Mouse (Mus musculus) brain, adult 2 months (tissue): ENCODE measurements around the gene Leng1.
A peak's percentile ranks its signal among the peaks of the same experiment; 100 is the strongest.
"Not testable (repeated sequence)": the region's sequence is repeated elsewhere in the genome, so short reads cannot be mapped to it uniquely, and the experiment has no call there.

Experiments
- DNase-seq: peaks from one replicate; pipeline ENCODE4 v3.0.0; 2011; ENCODE audit warnings: low read depth, low spot score

Gene Leng1

DNA sequence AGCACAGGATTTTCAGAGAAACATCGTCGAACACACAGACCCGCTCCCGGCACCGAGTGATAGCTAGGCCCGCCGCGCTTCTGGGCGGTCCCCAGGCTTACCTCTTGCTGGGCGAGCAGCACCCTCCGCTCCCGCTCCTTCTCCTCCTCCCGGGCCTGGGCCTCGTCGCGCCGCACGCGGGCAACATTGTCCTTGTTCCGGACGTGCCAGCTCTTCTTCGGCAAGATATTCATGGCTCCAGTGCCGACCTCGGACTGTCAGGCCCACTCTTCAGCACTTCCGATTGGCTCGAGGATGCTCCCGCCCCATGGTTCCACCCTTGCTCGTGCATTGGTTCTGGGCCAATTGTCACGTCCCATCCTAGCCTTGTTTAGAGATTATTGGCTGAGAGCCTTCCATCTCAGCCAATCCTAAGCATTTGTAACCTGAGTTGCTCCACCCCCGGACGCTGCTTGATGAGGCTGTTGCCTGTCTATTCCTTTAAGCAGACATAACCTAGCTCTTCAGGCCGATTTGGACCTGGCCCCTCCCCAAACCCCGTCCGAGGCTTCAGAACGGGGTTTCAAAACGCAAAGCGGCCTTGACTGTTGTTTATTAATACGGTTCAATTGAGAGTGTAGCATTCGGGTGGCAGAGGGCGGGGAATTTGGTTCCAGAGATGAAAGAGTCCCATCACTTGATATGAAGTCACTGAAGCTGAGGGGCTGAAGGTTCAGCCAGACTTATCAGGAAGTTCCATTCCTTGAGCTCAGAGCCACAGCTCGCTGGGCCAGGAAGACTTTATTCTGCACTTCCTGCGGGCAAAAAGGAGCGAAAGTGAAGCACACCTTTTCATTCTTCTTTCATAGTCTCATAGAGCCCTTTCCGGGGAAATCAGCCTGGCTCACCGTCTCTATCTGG lies at the start of gene Leng1:
Leng1 (minus strand) TSS at position 626 of the 900 bp plus-strand sequence.
- peak; percentile 100 for DNase-seq

DNA sequence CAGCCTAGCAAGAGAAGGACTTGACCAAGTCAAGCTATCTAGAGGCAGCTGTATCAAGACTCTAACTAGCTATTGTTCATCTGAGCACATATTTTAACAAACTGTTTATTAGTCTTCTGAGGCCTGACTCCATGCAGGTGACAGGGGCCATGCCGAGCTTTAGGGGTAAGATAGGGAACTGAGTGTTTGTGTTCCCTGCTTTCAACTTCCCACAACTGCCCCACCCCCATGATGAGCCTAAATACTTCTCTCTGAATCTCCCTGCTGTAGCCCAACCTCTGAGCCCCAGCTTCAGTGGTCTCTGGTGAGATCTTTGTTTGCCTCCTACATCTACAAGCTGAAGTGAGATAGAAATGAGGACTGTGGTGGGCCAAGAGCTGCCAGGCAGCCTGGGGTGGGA lies 49.6 kb upstream of the Leng1 start:
- no peak for DNase-seq

DNA sequence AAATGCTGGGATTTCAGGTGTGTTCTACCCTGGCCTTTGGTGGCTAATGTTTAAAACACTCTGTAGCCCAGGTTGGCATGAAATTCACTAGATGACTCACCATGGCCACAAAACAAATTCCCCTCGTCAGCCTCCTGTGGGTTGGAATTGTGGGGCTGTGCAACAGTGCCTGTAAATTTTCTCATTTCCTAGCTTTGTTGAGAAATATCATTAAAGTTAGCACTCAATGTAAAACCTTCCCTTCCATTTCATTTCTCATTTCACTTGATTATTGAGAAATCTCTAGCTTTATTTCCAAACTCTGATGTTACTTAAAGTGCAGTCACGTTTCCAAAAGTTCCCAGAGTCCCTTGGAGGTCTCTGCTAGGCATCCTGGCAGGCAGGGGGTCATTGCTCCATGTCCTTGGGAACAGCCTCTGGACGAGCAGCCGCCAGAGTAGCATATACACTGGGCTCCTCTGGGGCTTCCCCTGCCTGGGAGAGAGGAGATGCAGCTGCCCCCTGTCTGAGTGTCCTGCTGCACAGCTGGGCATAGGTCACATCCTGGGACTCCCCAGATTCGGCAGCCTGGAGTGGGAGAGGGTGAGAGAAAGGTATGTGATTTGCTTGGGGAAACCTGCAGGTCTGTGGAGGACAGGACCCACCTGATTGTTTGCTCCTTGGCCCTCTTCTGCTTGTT lies 46.8 kb upstream of the Leng1 start:
- no peak for DNase-seq

DNA sequence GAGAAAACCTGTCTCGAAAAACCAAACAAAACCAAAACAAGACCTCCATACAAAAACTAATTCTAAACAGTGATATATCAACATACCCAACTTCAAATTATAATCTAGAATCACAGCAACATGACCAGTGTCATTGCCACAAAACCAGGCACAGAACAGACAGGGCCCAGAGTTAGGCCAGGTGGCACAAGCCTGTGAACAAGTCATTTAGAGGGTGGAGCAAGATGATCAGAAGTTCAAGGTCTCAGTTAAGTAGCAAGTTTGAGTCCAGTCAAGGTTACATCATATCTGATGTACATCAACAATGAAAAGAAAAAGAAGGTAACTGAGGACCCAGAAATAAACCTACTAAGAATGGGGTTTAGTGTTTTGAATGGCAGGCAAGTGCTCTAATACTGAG lies 43.4 kb upstream of the Leng1 start:
- DNase-seq, result no peak

DNA sequence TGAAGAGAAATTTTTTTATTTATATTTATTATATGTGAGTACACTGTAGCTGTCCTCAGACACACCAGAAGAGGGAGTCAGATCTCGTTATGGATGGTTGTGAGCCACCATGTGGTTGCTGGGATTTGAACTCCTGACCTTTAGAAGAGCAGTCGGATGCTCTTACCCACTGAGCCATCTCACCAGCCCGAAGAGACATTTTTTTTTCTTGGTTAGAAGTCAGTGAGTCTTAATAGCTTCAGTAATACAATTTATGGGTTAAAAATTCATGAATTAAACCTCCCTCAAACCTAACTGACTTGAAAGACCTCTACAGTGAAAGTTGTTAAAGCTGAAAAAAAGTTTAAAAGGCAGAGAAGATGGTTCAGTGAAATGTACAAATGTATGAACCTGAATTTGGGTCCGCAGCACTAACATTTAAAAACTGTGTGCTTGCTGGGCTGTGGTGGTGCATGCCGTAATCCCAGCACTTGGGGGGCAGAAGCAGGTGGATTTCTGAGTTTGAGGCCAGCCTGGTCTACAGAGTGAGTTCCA lies 42.9 kb upstream of the Leng1 start:
- DNase-seq, result not testable (repeated sequence)

DNA sequence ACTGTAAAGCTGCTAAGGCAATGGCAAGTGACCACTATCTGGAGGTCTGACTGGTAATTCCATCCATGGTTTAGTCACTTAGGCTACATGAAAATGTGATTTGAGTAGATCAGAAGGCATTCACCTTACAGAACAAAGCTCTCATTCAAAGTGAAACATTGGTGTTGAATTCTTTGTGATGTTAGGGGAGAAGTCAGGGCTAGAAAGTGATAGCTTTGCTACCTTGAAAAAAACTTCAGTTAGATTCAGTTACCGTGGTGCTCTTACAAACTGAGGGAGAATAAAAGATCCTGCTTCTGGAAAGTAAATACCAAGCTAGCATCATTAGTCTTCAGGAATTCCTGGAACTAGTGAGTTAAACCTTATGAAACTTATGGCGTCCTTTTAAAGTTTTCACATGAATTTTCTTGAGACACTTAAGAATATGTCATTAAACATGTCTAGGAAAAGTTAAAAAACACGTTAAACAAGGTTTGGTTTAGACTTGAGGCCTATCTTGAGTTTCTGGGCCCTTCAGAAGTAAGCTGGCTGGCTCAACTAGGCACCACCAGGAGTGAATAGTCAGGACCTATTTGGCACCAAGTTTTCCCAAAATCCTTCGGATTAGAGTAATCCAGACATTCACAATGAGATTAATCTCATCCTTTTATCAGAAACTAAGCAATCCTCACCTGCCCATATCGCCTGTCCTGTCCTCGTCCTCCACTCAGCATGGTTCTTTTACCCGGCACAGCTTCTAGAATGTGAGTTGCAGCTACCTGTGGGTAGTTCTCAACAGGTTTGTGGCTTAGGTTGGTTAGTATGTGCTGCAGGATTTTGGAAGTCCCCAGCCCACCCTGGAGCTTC lies 42.2 kb upstream of the Leng1 start:
- DNase-seq, result no peak

- DNase-seq, result peak; percentile 58
These were observed 41.4 kb upstream of the Leng1 start for GRCm38 (mm10) chr7:3707027-3707426.

- DNase-seq, result no peak
These were observed 40.8 kb upstream of the Leng1 start for GRCm38 (mm10) chr7:3706343-3706934.

- no peak for DNase-seq
These were observed 40.3 kb upstream of the Leng1 start for GRCm38 (mm10) chr7:3705911-3706310.

- DNase-seq, result not testable (repeated sequence)
These were observed 39.8 kb upstream of the Leng1 start for GRCm38 (mm10) chr7:3705461-3705860.

DNA sequence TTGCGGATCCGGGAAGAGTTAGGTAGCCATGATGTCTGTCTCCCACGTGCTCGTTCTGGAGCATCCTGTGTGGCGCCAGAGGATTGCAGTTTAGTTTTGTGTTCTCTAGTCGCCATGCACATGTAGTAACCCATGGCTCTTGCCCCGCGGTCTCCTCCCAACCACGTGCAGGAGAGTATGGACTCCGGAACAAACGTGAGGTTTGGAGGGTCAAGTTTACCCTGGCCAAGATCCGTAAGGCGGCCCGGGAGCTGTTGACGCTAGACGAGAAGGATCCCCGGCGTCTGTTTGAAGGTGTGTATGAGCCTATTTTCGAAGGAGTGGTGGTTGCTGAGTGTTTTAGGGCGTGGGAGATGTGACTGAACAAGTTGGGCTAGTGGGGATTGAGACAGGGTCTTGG lies 38.8 kb upstream of the Leng1 start:
- no peak for DNase-seq

DNA sequence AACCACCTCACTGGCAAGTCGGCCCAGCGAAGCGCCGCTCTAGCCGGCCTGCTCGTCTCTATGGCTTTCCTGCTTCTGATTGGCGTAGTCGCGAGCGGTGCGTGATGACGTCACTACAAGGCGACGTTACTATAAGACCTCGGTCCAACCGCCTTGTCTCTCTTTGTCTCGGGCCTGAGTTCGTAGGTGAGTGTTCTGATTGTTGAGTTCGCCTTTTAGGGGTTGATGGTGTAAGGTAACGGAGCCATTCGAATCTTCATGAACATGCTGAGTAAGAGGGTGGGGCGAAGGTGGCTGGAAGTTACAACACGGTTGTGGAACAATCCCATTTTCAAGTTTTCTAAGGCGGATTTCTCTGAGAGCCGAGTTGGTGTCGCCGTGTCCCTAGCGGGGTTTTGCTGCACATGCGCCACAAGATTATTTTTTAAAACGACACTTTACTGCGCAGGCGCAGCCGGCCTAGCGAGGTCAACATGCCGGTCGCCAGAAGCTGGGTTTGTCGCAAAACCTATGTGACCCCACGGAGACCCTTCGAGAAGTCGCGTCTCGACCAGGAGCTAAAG lies 38.3 kb upstream of the Leng1 start, which contains the start of gene Rps9:
Rps9 (plus strand) TSS at position 115 of the 563 bp plus-strand sequence.
- peak; percentile 99 for DNase-seq

GRCm38 (mm10) chr7:3703148-3703878 lies 37.7 kb upstream of the Leng1 start:
- no peak for DNase-seq

DNA sequence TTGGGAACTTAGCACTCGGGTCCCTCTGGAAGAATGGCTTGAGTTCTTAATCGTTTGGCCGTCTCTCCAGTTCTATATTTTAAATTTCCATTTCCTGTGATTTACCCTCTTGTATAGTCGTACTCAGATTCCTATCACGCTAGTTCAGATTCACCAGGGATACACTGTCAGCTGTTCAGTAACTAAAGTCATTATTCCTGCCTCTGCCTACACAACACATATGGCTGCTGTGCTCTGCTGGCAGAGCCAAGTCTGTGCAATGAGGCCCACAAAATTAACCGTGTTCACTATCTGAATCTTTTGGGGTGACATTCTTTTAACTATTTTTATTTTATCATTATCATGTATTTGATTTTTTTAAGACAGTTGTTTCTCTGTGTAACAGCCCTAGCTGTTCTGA lies 32.8 kb upstream of the Leng1 start:
- DNase-seq, result peak; percentile 66

GRCm38 (mm10) chr7:3694949-3695305 lies 29.3 kb upstream of the Leng1 start:
- not testable (repeated sequence) for DNase-seq

GRCm38 (mm10) chr7:3694076-3694948 lies 28.7 kb upstream of the Leng1 start:
- peak; percentile 84 for DNase-seq

DNA sequence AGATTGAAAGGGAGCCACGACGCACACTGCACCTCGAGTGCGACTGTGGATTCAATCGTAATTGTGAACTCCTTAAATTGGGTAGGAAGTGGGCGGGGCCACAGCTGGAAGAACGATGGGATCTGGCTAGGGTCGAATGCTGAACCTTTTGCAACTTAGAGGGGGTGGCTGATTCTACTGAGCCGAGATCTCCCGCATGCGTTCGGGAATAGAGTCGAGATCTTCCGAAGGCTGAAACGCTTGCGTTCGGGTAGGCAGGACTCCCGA lies 28.1 kb upstream of the Leng1 start:
- DNase-seq, result no peak

DNA sequence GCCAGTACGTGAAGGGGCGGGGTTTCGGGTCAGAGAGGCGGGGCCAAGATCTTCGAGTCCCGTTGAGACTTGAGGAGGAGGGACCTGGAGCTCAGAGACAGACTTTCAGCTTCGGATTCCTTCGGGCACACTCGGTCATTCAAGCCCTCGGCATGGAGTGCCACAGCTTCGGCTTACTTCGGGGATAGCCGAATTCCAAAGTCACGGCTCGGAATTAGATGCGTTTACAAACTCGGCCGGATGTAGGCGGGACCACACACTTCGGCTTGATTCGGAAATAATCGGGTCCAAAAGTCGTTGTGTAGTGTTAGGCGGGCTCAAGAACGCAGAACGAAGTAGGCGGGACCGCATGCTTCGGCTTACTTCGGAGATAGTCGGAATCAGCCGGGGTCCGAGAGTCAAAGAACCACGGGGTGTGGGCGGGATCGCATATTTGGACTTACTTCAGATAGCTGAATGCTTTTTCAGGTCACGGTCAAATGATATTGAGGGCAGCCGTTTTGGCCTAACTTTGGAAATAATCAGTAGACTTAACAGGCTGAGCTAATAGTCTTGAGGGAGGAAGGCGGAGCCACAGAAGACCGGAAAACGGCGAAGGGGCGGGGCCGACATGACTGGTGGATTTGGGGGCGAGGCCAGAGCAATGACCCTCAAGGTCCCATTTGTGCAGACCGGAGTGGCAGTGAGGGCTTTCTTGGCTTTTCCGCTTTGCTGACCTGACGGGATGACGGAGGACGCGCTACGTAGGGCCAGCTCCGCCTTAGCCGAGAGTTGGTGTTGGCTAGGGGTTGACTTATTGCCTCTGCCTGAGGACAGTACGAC lies 27.6 kb upstream of the Leng1 start, which contains the start of gene Mboat7:
Mboat7 (minus strand) TSS at position 537 of the 822 bp plus-strand sequence.
- DNase-seq, result peak; percentile 99
